Mouse (Mus musculus): ENCODE data around the gene Tnfsf12.

DNA sequence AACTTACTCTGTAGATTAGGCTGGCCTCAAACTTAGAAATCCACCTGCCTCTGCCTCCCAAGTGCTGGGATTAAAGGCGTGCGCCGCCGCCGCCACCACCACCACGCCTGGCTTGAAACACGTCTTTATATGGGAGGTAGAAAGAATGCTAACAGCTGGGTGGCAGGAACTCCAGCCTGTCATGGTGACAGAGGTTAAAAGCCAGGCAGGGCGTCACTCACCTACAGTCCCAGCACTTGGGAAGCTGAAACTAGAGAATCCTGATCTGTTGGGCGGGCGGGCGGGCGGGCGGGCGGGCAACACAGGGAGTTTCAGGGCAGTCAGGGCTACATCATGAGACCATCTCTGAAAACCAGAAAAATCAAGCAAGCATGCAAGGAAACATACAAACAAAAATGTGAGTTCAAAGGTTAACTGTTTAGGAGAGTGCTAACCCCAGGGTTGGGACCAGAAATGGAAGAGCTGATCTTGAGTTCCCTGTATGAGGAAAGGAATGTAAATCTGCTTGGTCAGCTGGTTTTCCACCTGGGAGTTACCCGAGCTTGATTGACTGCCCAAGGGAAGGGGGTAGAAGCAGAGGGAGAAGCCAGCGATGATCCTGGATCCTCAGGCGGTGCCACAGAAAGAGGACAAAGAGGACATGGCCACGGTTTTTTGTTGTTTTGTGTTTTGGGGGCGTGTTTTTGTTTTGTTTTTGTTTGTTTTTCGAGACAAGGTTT, 17.5 kb upstream of the Tnfsf12 start:
- no peak for TF ChIP-seq CTCF (IDR thresholded peaks at IDR 0.05; ENCODE audit: control insufficient read depth, insufficient read depth, low read length)
- no peak for TF ChIP-seq POLR2A (IDR thresholded peaks at IDR 0.05; ENCODE audit: borderline replicate concordance, control insufficient read depth, low read depth, low read length)

Measured in bone marrow, adult 2 months (tissue).